Mouse (Mus musculus): ENCODE data around the gene Zfp36.

DNA sequence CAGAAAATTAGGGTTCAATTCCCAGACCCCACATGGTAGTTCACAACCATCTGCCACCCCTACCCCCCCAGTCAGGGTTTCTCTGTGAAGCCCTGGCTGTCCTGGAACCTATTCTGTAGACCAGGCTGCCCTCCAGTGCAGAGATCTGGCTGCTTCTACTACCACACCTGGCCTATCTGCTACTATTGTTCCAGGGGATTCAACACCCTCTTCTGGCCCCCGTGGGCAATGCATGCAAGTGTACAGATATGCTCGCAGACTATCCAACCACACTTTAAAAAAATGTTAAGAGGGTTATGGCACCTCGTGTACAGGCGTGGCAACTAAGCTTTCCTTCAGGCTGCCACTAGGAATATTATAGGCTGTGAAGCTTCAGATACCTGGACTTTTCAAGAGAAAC is 32.8 kb upstream of the Zfp36 start:
- TF ChIP-seq CTCF (IDR thresholded peaks at IDR 0.05; ENCODE audit: borderline replicate concordance, insufficient read depth, low read length) (no peak), POLR2A (IDR thresholded peaks at IDR 0.05; ENCODE audit: low read depth, low read length) (no peak)
